Mouse (Mus musculus) left cerebral cortex, adult 11 months (tissue): ENCODE results near the gene Ptpdc1.

Experiments
- DNase-seq: peaks from one replicate; pipeline ENCODE4 v3.0.0; 2022; ENCODE audit warnings: low spot score

The Ptpdc1 gene

DNA sequence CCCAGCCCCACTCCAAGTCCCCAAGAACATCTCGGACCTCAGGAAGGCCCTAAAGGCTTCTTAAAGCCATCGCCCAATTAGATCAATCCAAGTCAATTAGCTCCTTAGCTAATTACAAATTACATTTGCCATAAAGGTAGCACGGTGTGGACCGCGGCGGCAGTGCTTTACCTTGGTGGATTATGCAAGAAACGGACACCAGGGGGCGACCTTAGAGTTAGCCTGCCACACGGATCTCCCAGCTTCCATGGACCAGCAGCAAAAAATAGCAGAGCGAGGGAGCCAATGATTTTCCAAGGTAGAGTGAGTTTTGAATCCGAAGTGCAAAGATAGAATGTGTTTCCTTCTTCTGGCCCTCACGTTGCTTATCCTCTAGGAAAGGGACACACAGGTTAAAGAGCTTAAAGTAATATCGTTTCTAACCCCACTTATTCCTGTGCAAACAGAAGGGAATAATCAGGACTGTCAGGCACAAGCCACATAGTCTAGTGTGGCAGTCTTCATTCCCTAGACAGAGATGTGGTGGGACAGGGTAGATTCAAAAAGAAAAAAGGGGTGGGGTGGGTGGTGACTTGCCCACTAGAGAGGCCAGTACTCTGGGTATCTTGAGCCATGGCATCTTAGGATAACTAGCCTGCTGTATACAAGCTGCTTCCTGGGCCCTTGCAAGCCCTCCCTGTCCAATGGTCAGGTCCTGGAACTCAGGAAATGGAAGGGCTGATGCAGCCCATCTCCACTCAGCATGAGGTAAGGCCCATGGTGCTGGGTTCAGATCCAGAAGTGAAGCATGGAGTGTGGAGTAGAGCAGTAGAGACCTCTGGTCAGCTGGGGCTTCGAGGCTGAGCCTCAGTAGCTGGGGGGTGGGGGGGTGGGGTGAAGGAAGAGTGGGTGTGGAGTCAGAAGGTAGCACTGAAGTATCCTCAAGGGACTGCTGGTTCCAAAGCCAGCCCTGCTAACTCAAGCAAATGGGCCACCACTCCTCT, 28.6 kb upstream of the Ptpdc1 start:
- peak; percentile 47 for DNase-seq

DNA sequence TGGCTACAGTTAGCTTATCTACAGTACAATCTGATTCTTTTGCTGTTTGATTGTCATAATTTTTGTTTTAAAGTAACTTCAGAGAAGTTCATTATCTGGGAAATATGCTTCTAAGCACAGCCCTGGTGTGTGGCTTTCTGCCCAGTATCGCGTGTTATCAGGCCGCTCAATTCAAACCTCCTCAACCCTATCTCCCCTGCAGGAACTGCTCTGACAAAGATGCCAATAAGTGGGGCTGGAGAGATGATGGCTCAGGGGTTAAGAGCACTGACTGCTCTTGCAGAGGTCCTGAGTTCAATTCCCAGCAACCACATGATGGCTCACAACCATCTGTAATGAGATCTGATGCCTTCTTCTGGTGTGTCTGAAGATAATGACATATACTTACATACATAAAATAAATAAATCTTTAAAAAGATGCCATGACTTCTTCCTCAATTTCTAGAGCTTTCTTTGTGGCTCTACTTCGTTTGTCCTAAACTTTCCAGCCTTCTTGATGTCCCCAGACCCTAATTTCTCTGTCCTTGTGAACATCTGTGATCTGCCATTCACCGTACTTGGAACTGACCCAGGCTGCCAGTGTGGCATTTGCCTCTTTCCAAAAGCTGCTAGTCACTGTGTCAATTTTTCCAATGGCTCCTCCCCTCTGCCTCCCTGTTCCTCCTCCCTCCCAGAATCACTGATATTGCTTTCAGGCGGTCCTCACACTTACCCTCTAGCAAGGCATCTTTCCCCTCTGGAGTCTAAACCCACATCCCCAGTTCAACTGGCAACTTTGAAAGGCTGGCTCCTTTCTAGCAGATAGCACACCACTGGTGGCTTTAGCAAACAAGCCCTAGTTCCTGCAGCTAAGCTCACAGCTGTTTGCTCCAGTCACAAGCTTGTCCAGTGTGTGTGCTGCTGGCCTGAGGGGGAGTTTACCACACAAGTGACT, 25.9 kb upstream of the Ptpdc1 start:
- no peak for DNase-seq

GRCm38 (mm10) chr13:48650615-48651014, 25.2 kb upstream of the Ptpdc1 start:
- no peak for DNase-seq

DNA sequence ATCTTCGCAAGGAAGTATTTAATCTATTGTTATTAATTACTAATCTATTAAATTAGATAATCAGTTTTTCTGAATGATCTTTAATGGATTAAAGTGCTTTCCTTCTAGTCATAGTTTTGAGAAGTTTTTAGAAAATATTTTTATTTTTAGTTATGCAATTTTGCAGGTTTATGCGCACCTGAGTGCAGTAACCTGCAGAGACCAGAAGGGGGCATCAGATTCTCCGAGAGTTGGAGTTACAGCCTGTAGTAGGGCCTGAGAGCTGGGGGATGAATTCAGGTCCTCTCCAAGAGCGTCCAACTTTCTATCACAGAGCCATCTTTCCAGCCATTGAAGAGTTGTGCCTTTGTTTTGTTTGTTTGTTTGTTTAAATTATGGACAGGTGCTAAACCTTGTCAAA, 21.2 kb upstream of the Ptpdc1 start:
- DNase-seq, result no peak

DNA sequence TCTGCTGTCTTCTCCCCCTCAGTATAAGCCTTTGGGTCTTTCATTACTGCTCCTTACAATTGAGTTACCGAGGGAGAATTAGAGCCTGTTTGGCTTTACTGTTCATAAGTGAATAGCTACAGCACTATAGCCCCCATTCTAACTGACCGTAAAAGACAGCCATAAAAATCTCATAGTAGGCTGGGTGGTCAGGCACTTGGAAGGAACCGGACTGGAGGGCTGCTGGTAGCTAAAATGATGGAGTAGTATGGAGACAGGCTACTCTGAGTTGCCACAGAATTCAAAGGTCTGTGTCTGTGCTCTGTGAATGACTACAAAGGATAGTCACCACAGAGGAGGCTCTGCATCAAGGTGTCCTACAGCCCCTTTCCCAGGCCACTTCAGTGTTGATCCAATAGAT, 18.5 kb upstream of the Ptpdc1 start:
- DNase-seq, result no peak

DNA sequence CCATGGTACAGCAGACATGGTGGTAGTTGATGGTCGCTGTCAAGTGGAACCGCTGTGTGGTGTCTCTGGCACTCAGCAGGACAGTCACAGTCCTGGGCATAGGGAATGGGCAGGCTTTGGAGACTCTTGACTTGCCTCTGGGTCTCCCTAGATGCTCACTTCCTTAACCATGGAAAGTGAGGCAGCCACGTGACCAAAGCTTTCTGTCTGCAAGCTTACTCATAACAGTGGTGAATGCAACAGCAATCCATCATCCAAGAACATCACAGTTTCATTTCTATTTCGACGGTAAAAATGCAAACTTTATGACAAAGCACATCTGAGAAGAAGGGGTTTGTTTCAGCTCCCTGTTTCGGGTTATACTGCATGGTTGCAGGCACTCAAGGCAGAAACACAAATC, 17.6 kb upstream of the Ptpdc1 start:
- no peak for DNase-seq

DNA sequence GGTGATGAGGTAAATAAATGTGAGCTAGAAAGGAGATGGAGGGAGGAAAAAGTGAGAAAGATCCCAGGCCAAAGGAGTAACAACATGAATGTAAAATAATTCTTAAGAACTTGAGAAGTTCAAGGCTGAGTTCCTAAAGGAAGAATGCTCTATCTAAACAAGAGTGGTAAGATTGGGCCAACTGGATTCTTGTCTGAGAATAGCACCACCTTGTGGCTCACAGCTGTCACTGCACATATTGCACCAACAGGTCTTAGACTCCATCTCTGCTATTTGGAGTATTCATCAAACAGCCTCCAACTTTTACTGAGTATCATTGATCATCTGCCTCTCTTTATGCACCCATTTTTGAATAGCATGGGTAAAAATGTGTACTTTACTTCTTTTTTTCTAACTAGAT, 14.1 kb upstream of the Ptpdc1 start:
- DNase-seq, result peak; percentile 51

- DNase-seq, result no peak
Observed at GRCm38 (mm10) chr13:48637706-48638105, 12.2 kb upstream of the Ptpdc1 start.

DNA sequence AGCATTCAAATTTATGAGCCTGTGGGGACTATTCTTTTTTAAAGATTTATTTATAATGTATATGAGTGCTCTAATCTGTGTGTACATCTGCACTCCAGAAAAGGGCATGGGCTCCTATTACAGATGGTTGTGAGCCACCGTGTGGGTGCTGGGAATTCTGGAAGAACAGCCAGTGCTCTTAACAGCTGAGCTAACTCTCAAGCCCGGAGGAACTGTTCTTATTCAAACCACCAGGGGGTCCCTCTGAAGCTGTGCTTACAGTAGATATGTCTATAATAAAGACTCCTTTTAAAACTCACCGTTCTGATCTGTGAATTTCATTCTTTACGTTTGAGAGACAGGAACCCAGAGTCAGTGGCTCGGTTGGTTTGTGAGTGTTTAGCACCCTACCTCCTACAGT, 6.2 kb upstream of the Ptpdc1 start:
- DNase-seq, result no peak

DNA sequence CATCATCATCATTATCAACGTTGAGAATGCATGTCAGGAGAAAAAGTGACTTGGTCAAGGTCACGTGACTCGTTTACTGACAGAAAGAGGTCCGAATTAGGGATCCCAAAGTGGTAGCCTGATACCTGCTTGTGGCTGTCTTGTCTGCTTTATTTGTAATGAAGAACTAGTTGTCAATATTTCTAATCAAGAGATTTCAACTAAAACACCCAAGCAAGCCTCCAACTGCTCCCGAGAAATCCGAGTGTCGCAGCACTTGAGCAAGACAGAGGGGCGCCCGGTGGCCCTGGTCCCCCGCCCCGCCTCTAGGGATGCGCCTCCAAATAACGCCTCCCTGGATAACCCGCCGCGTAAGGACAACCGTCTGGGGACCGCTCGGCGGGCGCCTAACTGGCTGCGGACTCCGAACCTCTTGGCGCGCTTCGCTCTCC, 481 bp downstream of the Ptpdc1 start:
- no peak for DNase-seq

- no peak for DNase-seq
Observed at GRCm38 (mm10) chr13:48618890-48619289, 6.6 kb downstream of the Ptpdc1 start.

DNA sequence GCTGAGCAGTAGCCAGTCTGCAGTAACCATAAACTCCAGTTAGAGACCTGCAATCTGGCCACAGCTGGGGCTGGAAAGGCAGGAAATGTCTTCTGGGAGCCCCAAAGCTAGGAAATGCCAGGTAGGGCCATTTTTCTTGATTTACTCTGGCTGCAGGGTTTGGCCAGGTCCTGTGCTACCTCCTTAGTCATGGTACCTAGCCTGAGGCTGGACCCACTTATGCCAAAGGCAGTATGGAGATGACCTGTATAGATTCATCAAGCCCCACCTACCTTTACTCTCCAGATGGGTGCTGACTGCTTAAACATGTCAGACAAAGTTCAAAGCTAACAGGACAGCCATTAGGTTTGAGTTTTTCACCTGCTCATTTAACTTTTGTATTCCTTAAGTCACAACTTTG, 7.7 kb downstream of the Ptpdc1 start:
- no peak for DNase-seq

GRCm38 (mm10) chr13:48614525-48614924, 10.9 kb downstream of the Ptpdc1 start:
- no peak for DNase-seq

DNA sequence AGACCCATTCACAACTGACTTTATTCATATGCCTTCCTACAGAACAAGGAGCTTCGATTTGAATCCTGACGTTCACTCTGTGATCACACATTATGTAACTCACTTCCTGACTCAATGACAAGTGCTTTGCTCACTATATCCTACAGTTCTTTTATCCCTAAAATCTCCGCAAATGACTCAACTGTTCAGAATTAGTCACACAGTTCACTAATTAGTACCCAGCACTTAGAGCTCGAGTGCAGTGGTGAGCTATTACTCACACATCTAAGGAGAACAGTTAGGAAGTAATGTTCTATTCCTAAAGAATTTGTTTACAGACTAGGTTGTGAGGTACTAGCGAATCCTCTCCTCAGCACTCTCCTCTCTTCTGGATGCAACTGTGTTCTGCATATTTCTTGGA, 16.4 kb downstream of the Ptpdc1 start:
- DNase-seq, result peak; percentile 45

DNA sequence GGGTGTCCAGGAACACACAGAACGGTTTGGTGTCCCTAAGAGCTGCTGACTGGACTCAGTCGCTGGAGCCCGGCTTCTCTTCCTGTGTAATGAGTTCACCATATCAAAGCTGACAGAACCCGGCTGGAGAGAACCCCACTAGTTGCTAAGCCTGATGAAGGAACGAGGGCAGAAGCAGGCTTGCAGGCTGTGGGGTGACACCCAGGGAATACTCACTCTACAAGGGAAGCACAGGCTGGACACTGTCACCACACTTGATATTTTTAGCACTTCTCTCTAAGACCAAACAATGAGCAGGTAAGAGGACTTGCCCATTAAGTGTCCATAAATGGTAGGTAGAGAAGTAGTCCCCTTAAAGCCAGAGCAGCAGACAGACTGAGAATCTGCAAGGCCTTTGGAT, 20.9 kb downstream of the Ptpdc1 start:
- no peak for DNase-seq

- no peak for DNase-seq
Observed at GRCm38 (mm10) chr13:48603296-48603695, 22.2 kb downstream of the Ptpdc1 start.

GRCm38 (mm10) chr13:48594605-48595004, 30.9 kb downstream of the Ptpdc1 start:
- peak; percentile 13 for DNase-seq

DNA sequence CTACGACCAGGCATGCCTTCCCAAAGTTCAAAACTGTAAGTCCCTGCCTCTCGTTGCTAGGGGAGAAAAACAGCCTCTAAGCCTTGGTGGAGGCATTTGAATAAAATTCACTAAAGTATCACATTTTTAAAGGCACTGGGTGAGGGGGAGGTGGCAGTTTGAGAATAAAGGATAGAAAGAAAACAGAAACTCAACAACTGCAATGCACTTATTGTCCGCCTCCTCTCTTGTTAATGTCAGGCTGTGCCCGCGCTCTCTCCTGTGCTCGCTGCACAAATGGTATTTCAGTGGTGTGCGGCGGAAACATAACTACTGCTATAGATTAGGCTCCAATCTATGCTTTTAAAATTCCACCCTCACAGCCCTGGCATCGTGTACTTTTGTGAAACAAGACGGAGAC, 31.4 kb downstream of the Ptpdc1 start:
- peak; percentile 33 for DNase-seq

GRCm38 (mm10) chr13:48593181-48593580, 32.3 kb downstream of the Ptpdc1 start:
- peak; percentile 51 for DNase-seq

DNA sequence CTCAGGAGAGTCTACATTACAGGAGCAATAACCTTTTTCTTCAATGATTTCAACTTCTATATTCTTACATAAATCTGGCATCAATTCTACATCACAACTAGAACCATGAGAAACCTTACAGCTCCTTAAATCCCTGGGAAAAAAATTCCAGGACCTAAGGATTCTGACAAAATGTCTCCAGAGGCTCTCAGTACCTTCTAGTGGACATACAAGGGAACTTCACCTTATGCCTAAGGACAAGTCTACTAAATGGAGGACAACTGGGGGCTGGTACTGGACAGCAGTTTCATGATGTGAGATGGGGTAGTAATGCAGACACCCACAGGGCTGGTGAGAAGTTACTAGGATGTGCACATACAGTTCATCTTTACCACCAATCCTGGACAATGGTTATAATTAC, 34.7 kb downstream of the Ptpdc1 start:
- no peak for DNase-seq

DNA sequence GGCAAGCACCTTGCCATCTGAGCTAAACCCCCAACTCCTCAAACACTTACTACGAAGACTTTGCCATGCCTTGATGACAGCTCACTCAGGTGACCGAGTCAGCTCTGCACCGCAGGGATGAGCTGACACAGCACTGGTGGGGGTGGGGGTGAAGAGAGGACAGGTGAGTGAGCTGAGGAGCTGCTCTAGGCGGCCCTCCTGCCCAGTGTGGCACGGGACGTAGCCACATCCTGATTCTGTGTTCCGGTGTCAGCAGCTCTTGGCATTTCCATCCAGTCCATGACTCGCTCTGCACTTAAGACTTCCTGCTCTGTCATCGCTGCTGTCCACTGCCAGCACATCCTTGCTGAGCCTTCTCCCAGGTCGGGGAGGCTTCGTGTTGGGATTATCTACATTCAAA, 38.1 kb downstream of the Ptpdc1 start:
- DNase-seq, result no peak

- DNase-seq, result no peak
Observed at GRCm38 (mm10) chr13:48586496-48586895, 39.0 kb downstream of the Ptpdc1 start.

DNA sequence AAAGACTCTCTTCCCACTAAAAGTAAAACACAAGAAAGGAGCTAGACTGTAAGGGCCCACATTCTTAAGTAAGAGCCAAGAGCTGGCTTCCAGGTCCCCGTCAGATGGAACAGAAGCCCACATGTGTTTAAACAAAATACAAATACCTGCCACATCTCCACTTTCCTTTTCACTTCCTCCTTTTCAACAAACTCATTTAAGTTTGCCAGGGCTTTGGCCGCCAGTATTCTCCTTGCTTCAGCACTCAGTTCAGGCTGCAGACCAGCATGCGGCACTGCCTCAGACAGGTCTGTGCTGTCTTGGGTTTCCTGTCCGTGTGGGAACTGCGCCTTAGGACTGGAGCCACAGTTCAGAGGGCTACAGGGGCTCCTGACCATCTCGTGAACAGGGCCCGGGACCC, 39.7 kb downstream of the Ptpdc1 start:
- no peak for DNase-seq
